Mouse (Mus musculus) embryonic facial prominence, embryonic 13.5 days (tissue): ENCODE results near the gene Osbpl5. TPM values are rescaled to one million over a fixed set of nuclear protein-coding genes. Genes with fewer than 3 reads are reported as not detected.

Experiments
- ATAC-seq: fragments of 200-750 bp; cut with Nextera tagmentation; 2 replicates; pipeline ENCODE4 v1.8.0; 2017; ENCODE audit warnings: low read depth; ENCODE audit not compliant: insufficient number of reproducible peaks, insufficient read depth, low FRiP score, low TSS enrichment
- H3K27ac ChIP-seq: fragments of 300-500 bp; sonication (generic); 2 replicates; pipeline ENCODE4 v1.5.1; 2015; ENCODE audit warnings: moderate library complexity, mild to moderate bottlenecking, inconsistent platforms
- H3K27me3 ChIP-seq: fragments of 300-500 bp; sonication (generic); 2 replicates; pipeline ENCODE4 v1.6.1; 2015; ENCODE audit warnings: mild to moderate bottlenecking, inconsistent platforms
- H3K36me3 ChIP-seq: fragments of 300-500 bp; sonication (generic); 2 replicates; pipeline ENCODE4 v1.6.1; 2015; ENCODE audit warnings: mild to moderate bottlenecking, inconsistent platforms
- H3K4me1 ChIP-seq: fragments of 300-500 bp; sonication (generic); 2 replicates; pipeline ENCODE4 v1.6.1; 2015; ENCODE audit warnings: inconsistent platforms
- H3K4me2 ChIP-seq: fragments of 300-500 bp; sonication (generic); 2 replicates; pipeline ENCODE4 v1.6.1; 2015; ENCODE audit warnings: moderate library complexity, mild to moderate bottlenecking, inconsistent platforms
- H3K4me3 ChIP-seq: fragments of 300-500 bp; sonication (generic); 2 replicates; pipeline ENCODE4 v1.5.1; 2015; ENCODE audit warnings: mild to moderate bottlenecking, inconsistent platforms
- H3K9ac ChIP-seq: fragments of 300-500 bp; sonication (generic); 2 replicates; pipeline ENCODE4 v1.6.1; 2015; ENCODE audit warnings: mild to moderate bottlenecking, inconsistent platforms
- H3K9me3 ChIP-seq: fragments of 300-500 bp; sonication (generic); 2 replicates; pipeline ENCODE4 v1.6.1; 2016; ENCODE audit warnings: inconsistent platforms
- WGBS: fragments of 180-500 bp; shearing (Covaris S2); methylation state at CpG from one replicate; pipeline ENCODE4 v1.1.7; 2015; ENCODE audit warnings: mixed read lengths; 5-methylcytosine and 5-hydroxymethylcytosine counted together
- polyA plus RNA-seq: library from polyadenylated mRNA; unstranded; fragments of >200 nt; fragmentation: Nextera tagmentation; extraction: Ambion mirVana; gene quantifications from 2 replicates; pipeline ENCODE4 v1.2.1, GENCODE M21; 2015

Gene Osbpl5
- 37.9 and 43.6 TPM in 2 replicates for polyA plus RNA-seq

DNA sequence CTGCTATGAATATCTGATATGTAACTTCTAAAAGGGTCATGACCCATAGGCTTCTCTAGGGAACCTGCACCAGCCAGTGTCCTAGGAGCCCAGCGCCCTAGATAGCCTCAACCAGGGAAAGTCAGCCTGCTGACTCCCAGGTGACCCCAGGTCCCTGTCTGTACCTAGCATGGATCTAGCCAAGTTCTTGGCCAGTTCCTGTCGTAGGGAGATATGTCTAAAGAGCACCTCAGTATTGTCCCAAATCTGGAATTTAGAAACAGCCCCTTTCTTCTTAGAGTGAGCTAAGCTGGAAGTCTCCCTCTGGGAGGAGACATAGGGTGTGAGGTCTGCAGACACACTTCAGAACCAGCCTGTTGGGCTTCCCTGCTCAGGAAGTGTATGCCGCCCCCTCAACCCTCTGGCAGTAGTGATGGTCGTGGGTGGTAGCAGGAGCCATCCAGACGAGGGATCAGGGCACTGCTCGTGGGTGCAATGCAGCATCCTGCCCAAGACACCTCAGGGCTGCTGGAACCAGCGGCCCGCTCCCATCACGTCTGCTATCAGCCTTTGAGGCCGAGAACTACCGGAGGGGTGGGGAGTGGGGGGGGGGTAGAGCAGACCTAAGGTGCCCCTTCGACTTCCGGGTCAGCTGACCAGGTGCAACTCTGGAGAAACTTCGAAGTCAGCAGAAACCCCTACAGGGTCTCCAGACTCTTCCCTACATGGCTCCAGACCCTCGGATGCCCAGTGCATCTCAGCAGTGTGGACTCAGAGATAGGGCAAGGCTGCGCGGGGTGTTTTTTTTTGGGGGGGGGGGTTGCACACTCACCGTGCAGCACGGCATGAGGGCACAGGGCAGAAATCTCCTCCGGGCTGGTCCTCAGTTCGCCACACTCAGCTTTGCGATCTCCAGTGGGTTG lies at the start of gene Osbpl5:
Gene Osbpl5, minus strand, starts transcription at position 861 of the 902 bp plus-strand sequence.
- 24% methylated on average over 22 of the region's 22 CpGs for WGBS
- no peak for ATAC-seq
- peaks cover 17% of the 10 kb centered on the region for H3K4me1 ChIP-seq

DNA sequence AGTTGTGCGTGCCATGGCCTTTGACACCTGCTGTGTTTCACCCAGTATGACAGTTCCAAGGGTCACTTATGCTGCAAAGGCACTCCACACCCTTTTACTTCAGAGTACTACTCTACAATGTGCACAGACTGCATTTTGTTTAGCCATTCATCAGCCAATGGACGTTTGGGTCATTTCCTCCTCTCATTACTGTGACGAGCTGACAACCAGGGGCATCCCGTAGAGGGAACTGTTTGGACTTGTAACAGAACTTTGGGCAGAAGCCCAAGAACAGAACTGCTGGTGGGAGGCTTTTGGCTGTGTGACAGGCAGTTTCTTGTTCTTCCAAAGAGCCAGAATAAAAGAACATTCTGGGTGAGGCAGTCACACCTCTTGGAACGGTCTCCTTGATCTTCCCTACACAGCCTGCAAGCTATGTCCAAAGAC lies 48.4 kb upstream of the Osbpl5 start:
- WGBS, result 71% methylated on average over 5 of the region's 5 CpGs
- no peak overlapping the region for H3K9ac ChIP-seq
- no peaks in the 10 kb centered on the region for H3K27me3 ChIP-seq
- no peaks in the 10 kb centered on the region for H3K4me1 ChIP-seq
- H3K9me3 ChIP-seq, result no peaks in the 10 kb centered on the region
- no peak for ATAC-seq
- peaks cover 81% of the 10 kb centered on the region for H3K36me3 ChIP-seq
- H3K4me2 ChIP-seq, result no peak overlapping the region
- H3K27ac ChIP-seq, result no peak overlapping the region
- H3K4me3 ChIP-seq, result no peak overlapping the region

More for the DNA sequence above, at the start of gene Osbpl5:
- Histone ChIP-seq H3K27ac (no peak within 1 kb of the TSS), H3K27me3 (peaks cover 21% of the 10 kb centered on the region), H3K9me3 (no peaks in the 10 kb centered on the region), H3K4me3 (peak within 1 kb of the TSS; percentile 44), H3K36me3 (no peaks in the 10 kb centered on the region), H3K4me2 (peak within 1 kb of the TSS; percentile 82), H3K9ac (peak within 1 kb of the TSS; percentile 47; the same call in 1 of the 2 replicates)

DNA sequence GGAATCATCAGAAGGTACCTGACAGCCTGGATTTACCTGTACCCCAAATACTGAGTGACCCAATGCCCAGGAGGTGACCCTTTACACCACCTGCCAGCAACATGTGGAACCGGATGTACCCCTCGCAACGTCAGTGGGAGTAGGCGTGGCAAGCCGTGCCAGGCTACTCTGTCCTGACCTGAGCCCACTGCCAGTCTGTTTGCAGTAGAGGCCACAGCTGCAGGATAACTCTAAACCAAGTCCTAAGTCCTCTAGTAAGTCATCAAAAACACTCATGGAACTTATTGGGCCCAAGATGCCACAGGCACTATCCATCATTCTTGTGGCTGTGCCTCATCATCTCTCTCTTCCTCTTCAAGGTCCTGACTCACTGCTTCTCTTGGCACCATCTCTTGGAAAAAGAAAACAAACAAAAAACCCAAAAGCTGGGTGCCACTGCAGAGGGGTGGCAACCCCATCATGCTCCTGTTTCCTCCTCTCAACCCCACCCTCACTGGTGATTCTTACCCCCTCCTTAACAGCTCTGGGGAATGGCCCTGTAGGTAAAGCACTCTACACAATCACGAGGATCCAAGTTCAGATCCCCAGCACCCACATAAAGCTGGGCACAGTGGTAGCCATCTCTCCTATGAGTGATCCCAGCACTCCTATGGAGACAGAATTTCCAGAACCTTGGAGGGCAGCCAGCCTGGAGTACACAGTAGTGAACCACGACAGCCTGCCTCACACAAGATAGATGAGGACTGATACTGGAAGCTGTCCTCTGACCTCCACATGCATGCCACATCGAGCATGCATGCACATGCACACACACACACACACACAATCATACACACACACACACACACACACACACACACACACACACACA lies 44.6 kb upstream of the Osbpl5 start:
- H3K36me3 ChIP-seq, result peaks cover 83% of the 10 kb centered on the region
- H3K4me1 ChIP-seq, result no peaks in the 10 kb centered on the region

DNA sequence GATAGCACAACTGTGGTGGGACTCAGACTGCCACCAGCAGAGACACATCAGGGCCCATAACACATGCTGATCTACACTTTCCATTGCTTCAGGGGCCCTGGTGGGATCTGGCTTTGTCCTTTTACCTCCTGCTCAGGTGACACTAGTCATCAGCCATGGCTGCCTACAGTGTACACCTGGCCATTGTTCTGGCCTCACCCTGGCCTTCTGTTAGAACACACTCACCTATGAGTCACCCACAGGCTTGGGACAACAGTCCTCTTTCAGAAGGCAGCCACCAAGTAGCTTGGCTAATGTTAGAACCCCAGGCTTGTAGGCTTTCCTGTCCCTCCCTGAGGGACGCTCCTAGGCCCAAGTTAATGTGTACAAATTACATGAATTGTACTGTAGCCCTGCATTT lies 44.0 kb upstream of the Osbpl5 start:
- Histone ChIP-seq H3K9me3 (no peaks in the 10 kb centered on the region), H3K36me3 (peaks cover 83% of the 10 kb centered on the region), H3K27me3 (no peaks in the 10 kb centered on the region), H3K4me1 (no peaks in the 10 kb centered on the region), H3K4me2 (no peak overlapping the region), H3K4me3 (no peak overlapping the region), H3K27ac (no peak overlapping the region), H3K9ac (no peak overlapping the region)
- 91% methylated on average over 1 of the region's 1 CpGs for WGBS
- no peak for ATAC-seq

More for the DNA sequence above, 44.6 kb upstream of the Osbpl5 start:
- Histone ChIP-seq H3K4me3 (no peak overlapping the region), H3K4me2 (no peak overlapping the region), H3K27ac (no peak overlapping the region), H3K27me3 (no peaks in the 10 kb centered on the region), H3K9ac (no peak overlapping the region), H3K9me3 (no peaks in the 10 kb centered on the region)
- 87% methylated on average over 8 of the region's 8 CpGs for WGBS
- ATAC-seq, result no peak

DNA sequence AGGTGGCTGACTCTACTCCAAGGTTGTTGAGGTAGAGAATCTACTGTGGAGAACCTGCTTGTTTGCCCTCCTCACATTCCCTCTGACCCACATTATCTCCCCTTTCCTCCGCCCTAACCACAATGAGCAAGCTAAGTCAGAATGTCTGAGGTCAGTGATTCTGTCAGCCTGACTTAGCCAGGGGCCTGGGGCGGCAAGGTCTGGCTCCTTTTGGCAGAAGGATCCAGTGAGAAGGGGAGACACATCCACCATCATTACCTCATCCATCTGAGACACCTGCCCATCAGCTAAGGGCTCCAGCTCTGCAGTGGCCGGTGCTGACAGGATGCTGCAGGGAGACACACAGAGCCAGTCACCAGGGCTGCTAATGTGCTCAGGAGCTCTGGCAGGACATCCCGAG lies 42.0 kb upstream of the Osbpl5 start:
- H3K27me3 ChIP-seq, result no peaks in the 10 kb centered on the region
- ATAC-seq, result no peak
- WGBS, result 93% methylated on average over 4 of the region's 4 CpGs

DNA sequence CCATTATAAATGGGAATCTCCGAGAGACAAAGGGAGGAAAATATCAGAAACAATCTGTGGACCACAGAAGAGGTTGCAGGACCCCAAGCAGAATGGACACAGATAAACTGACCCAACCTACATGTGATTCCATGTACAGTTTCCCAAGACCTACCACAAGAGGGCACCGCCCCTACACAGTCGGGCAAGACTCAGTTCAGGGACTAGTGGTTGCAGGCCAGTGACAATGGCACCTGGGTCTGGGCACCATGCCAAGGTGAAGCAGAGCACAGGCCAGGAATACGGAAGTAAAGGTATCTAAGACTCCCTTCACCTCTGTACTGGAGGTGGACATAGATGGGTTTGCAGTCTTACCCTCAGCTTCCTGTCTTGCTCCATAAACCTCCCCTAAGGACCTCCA lies 36.3 kb upstream of the Osbpl5 start:
- no peak overlapping the region for H3K4me2 ChIP-seq
- H3K9me3 ChIP-seq, result 0 out of 2 replicates have a peak, but pooled peaks cover 4% of the 10 kb centered on the region
- no peak overlapping the region for H3K27ac ChIP-seq
- WGBS, result 63% methylated on average over 4 of the region's 4 CpGs
- peaks cover 31% of the 10 kb centered on the region for H3K36me3 ChIP-seq
- no peak overlapping the region for H3K9ac ChIP-seq
- no peaks in the 10 kb centered on the region for H3K4me1 ChIP-seq
- H3K27me3 ChIP-seq, result no peaks in the 10 kb centered on the region
- no peak overlapping the region for H3K4me3 ChIP-seq
- ATAC-seq, result no peak

More for the DNA sequence above, 42.0 kb upstream of the Osbpl5 start:
- no peak overlapping the region for H3K9ac ChIP-seq
- no peaks in the 10 kb centered on the region for H3K9me3 ChIP-seq
- H3K27ac ChIP-seq, result no peak overlapping the region
- peaks cover 75% of the 10 kb centered on the region for H3K36me3 ChIP-seq
- no peak overlapping the region for H3K4me3 ChIP-seq
- H3K4me1 ChIP-seq, result no peaks in the 10 kb centered on the region
- no peak overlapping the region for H3K4me2 ChIP-seq

DNA sequence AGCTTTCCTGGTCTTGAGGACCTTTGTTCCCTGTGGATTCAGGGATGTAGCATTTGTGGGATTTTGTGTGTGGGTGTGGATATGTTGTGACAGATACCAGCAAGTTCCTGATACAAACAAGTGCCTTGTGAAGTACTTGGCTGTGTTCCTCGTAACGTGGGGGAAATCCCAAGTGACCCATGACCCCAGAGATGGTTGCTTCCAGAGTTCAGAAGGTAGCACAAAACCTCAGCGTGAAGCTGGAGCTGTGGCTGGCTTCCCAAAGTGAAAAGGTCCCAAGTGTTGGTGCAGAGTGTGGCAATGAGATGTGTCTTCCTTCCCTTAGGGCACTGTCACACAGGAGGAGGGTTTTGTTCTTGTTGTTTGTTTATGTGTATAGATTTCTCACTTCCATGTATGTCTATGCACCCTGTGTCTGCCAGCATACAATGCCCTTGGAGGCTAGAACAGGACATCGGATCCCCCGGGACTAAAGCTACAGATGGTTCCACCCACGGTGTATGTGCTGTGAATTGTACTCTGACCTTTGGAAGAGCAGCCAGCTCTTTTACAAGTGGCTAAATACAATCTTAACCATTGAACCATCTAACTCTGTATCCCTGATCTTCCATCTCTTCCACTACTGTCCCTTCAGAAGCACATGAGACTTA lies 35.7 kb upstream of the Osbpl5 start:
- Histone ChIP-seq H3K4me3 (no peak overlapping the region), H3K4me1 (no peaks in the 10 kb centered on the region), H3K36me3 (peaks cover 24% of the 10 kb centered on the region), H3K4me2 (no peak overlapping the region), H3K9ac (no peak overlapping the region), H3K27ac (no peak overlapping the region), H3K27me3 (no peaks in the 10 kb centered on the region), H3K9me3 (0 out of 2 replicates have a peak, but pooled peaks cover 4% of the 10 kb centered on the region)
- no peak for ATAC-seq
- WGBS, result 71% methylated on average over 6 of the region's 6 CpGs

DNA sequence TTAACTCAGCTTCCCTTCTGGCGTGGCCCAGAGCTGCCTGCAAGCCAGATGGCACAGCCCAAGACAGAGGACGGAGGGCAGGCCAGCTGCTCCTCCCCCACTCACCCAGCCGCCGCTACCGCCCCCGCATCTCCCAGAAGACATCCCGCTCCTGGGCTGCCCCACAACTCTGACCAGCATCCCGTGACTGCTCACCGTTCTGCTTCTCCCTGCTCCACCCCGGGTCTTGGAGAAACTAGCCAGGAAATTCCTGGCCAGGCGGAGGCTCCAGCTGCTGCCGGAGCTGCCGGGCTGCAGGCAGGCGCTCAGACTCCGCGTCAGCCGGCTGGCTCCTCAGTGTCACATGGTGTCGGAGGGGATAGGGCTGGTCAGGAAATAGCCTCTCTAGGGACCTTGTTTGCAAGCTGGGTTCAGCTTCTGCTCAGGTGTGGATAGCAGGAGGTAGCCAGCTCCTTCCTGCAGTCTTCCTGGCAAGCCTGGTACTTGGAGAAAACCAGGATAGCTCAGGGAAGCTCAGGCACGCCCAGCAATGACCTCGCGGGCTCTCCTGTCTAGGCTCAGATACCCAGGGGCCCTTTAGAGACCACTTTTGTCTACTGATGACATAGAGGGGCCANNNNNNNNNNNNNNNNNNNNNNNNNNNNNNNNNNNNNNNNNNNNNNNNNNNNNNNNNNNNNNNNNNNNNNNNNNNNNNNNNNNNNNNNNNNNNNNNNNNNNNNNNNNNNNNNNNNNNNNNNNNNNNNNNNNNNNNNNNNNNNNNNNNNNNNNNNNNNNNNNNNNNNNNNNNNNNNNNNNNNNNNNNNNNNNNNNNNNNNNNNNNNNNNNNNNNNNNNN lies 27.4 kb upstream of the Osbpl5 start, which contains the start of gene Mrgpre:
Gene Mrgpre, minus strand, starts transcription at position 505 of the 834 bp plus-strand sequence.
- Histone ChIP-seq H3K27ac (peak within 1 kb of the TSS; percentile 66), H3K9ac (peak within 1 kb of the TSS; percentile 70), H3K4me1 (peaks cover 24% of the 10 kb centered on the region), H3K27me3 (no peaks in the 10 kb centered on the region), H3K4me3 (peak within 1 kb of the TSS; percentile 48), H3K36me3 (no peaks in the 10 kb centered on the region), H3K9me3 (no peaks in the 10 kb centered on the region), H3K4me2 (peak within 1 kb of the TSS; percentile 76)
- 1% methylated on average over 21 of the region's 21 CpGs for WGBS
- peak; percentile 77 for ATAC-seq

DNA sequence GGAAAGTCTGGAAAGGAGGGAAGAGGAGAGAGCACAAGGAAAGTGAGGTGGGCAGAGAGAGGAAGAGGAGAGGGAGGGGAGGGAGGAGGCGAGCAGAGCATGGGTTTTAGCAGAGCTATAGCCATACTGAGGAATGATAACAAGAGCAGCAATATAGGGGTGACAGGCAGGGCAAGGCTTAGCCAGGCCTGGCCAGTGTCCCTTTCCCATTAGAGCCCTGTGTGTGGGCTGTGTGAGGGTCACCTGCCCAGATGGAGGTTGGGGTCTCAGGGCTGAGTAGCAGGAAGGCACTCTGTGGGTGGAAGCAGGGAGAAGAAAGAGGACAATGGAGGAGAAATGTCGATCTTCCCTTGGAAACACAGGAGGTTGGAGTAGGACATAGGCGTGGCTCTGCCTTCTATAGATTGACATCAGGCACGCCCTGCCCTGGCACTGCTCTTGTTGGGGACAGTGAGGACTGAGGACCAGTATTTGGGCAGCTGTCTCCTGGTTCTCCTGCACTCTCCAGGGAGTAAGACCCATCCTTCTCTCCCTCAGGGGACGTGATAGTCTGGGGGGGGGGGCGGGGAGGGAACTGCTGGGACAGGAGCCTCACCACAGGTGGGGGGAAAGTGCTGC lies 26.7 kb upstream of the Osbpl5 start:
- peak overlapping the region; percentile 70 for H3K9ac ChIP-seq

DNA sequence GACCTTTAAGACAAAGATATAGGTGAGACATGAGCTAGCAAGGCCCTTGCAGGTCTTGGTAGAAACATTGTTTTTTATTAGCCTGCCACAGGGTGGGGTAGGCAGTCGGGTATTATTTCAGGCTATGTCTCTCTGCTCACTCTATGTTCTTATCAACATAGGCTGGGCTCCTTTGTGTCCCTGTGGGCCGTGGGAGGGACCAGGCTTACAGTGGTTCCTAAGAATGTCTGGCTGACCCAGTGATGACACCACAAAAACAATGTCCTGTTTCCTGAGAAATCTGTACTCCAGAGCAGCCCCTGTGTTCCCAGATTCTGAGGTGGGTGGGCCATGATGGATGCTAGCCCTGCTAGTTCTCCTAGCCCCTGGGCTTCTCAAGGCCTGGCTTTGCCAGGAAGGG lies 20.6 kb upstream of the Osbpl5 start:
- WGBS, result 57% methylated on average over 2 of the region's 2 CpGs
- Histone ChIP-seq H3K36me3 (no peaks in the 10 kb centered on the region), H3K4me3 (no peak overlapping the region), H3K4me2 (no peak overlapping the region), H3K27me3 (no peaks in the 10 kb centered on the region), H3K9me3 (no peaks in the 10 kb centered on the region), H3K4me1 (no peaks in the 10 kb centered on the region), H3K9ac (no peak overlapping the region), H3K27ac (no peak overlapping the region)
- no peak for ATAC-seq

More for the DNA sequence above, 26.7 kb upstream of the Osbpl5 start:
- Histone ChIP-seq H3K4me3 (peak overlapping the region; percentile 48), H3K27ac (peak overlapping the region; percentile 66), H3K4me2 (peak overlapping the region; percentile 76), H3K9me3 (no peaks in the 10 kb centered on the region), H3K27me3 (no peaks in the 10 kb centered on the region), H3K36me3 (no peaks in the 10 kb centered on the region), H3K4me1 (peaks cover 24% of the 10 kb centered on the region)
- ATAC-seq, result peak; percentile 16; the same call in 1 of the 2 replicates
- 11% methylated on average over 6 of the region's 6 CpGs for WGBS
